Mouse (Mus musculus) limb, embryonic 14.5 days (tissue): ENCODE measurements at regions not wholly inside any gene's neighbourhood (a gene's known extent, or its start where the extent isn't known, plus 50 kb on each side); places are given as distances from the start of the nearest gene placed in this dataset.

Experiments used
- ATAC-seq: fragments of 200-750 bp; cut with Nextera tagmentation; 2 replicates; pipeline ENCODE4 v1.8.0; 2017; ENCODE audit warnings: low read depth, moderate number of reproducible peaks, moderate TSS enrichment; ENCODE audit not compliant: low FRiP score
- DNase-seq: peaks from one replicate; pipeline ENCODE4 v3.0.0-alpha.2; 2015; ENCODE audit warnings: low spot score
- H3K27ac ChIP-seq: fragments of 300-500 bp; sonication (generic); replicated peaks from 2 replicates; pipeline ENCODE4 v1.5.1; 2014; ENCODE audit warnings: low read depth, mild to moderate bottlenecking, low read length, moderate library complexity, mixed read lengths
- H3K27me3 ChIP-seq: fragments of 300-500 bp; sonication (generic); 2 replicates; pipeline ENCODE4 v1.6.1; 2014; ENCODE audit warnings: low read length, mixed read lengths; ENCODE audit not compliant: control insufficient read depth, insufficient read depth
- H3K36me3 ChIP-seq: fragments of 300-500 bp; sonication (generic); 2 replicates; pipeline ENCODE4 v1.6.1; 2014; ENCODE audit warnings: mild to moderate bottlenecking, low read length, moderate library complexity, mixed read lengths; ENCODE audit not compliant: control insufficient read depth, insufficient read depth
- H3K4me1 ChIP-seq: fragments of 300-500 bp; sonication (generic); 2 replicates; pipeline ENCODE4 v1.6.1; 2014; ENCODE audit warnings: antibody characterized with exemption, low read length, mixed read lengths; ENCODE audit not compliant: control insufficient read depth, insufficient read depth
- H3K4me2 ChIP-seq: fragments of 300-500 bp; sonication (generic); replicated peaks from 2 replicates; pipeline ENCODE4 v1.6.1; 2014; ENCODE audit warnings: low read depth, mild to moderate bottlenecking, low read length, moderate library complexity; ENCODE audit not compliant: severe bottlenecking
- H3K4me3 ChIP-seq: fragments of 300-500 bp; sonication (generic); replicated peaks from 2 replicates; pipeline ENCODE4 v1.5.1; 2014; ENCODE audit warnings: low read length
- H3K9ac ChIP-seq: fragments of 300-500 bp; sonication (generic); 2 replicates; pipeline ENCODE4 v1.6.1; 2014; ENCODE audit warnings: mild to moderate bottlenecking, low read depth, low read length, moderate library complexity; ENCODE audit not compliant: severe bottlenecking
- H3K9me3 ChIP-seq: fragments of 300-500 bp; sonication (generic); 2 replicates; pipeline ENCODE4 v1.6.1; 2016; ENCODE audit warnings: low read length; ENCODE audit not compliant: control insufficient read depth
- POLR2A ChIP-seq: fragments of 200-500 bp; IDR thresholded peaks from 2 replicates; pipeline ENCODE4 v1.8.0; 2012; ENCODE audit warnings: inconsistent platforms, mild to moderate bottlenecking, moderate library complexity, borderline replicate concordance; ENCODE audit not compliant: insufficient read depth, insufficient read length; ENCODE audit errors: extremely low read depth
- WGBS: fragments of 180-500 bp; shearing (Covaris S2); extraction: QIAGEN DNeasy Blood & Tissue Kit; methylation state at CpG from one replicate; pipeline ENCODE4 v1.1.7; 2014; 5-methylcytosine and 5-hydroxymethylcytosine counted together

GRCm38 (mm10) chr10:25051368-25051874 lies 124.1 kb upstream of the Arg1 start:
- Histone ChIP-seq H3K27me3 (no peaks in the 10 kb centered on the region), H3K27ac (no peak overlapping the region), H3K9me3 (no peaks in the 10 kb centered on the region), H3K4me1 (no peaks in the 10 kb centered on the region), H3K4me2 (no peak overlapping the region), H3K4me3 (no peak overlapping the region), H3K36me3 (no peaks in the 10 kb centered on the region), H3K9ac (no peak overlapping the region)
- ATAC-seq = no peak
- 82% methylated on average over 5 of the region's 5 CpGs for WGBS
- DNase-seq = no peak
- TF ChIP-seq POLR2A = no peak

GRCm38 (mm10) chr10:25041221-25041620 lies 113.9 kb upstream of the Arg1 start:
- Histone ChIP-seq H3K4me2 (no peak overlapping the region), H3K9ac (no peak overlapping the region), H3K27ac (no peak overlapping the region), H3K4me1 (peaks cover 4% of the 10 kb centered on the region; the same call in 1 of the 2 replicates), H3K9me3 (no peaks in the 10 kb centered on the region), H3K4me3 (no peak overlapping the region), H3K27me3 (no peaks in the 10 kb centered on the region), H3K36me3 (no peaks in the 10 kb centered on the region)
- TF ChIP-seq POLR2A = no peak
- DNase-seq = no peak
- WGBS = 81% methylated on average over 4 of the region's 4 CpGs
- no peak for ATAC-seq

- no peak overlapping the region for H3K27ac ChIP-seq
- no peak for ATAC-seq
These were observed 112.6 kb upstream of the Arg1 start for GRCm38 (mm10) chr10:25039926-25040325.

GRCm38 (mm10) chr10:25036928-25037327 lies 109.6 kb upstream of the Arg1 start:
- TF ChIP-seq POLR2A = no peak
- ATAC-seq (no peak), DNase-seq (no peak)
- H3K9me3 ChIP-seq = no peaks in the 10 kb centered on the region
- 86% methylated on average over 3 of the region's 3 CpGs for WGBS
- H3K4me1 ChIP-seq = peaks cover 7% of the 10 kb centered on the region; the same call in 1 of the 2 replicates
- no peak overlapping the region for H3K4me3 ChIP-seq
- no peaks in the 10 kb centered on the region for H3K36me3 ChIP-seq
- no peak overlapping the region for H3K4me2 ChIP-seq
- H3K27ac ChIP-seq = no peak overlapping the region
- no peak overlapping the region for H3K9ac ChIP-seq
- no peaks in the 10 kb centered on the region for H3K27me3 ChIP-seq

More at GRCm38 (mm10) chr10:25039926-25040325, 112.6 kb upstream of the Arg1 start:
- 90% methylated on average over 3 of the region's 3 CpGs for WGBS
- Histone ChIP-seq H3K9ac (no peak overlapping the region), H3K4me3 (no peak overlapping the region), H3K4me1 (peaks cover 7% of the 10 kb centered on the region; the same call in 1 of the 2 replicates), H3K36me3 (no peaks in the 10 kb centered on the region), H3K4me2 (no peak overlapping the region), H3K27me3 (no peaks in the 10 kb centered on the region), H3K9me3 (no peaks in the 10 kb centered on the region)
- TF ChIP-seq POLR2A = no peak
- no peak for DNase-seq

- Histone ChIP-seq H3K9me3 (no peaks in the 10 kb centered on the region), H3K9ac (no peak overlapping the region), H3K4me3 (no peak overlapping the region), H3K4me1 (peaks cover 7% of the 10 kb centered on the region; the same call in 1 of the 2 replicates), H3K4me2 (no peak overlapping the region), H3K27ac (no peak overlapping the region), H3K36me3 (no peaks in the 10 kb centered on the region), H3K27me3 (no peaks in the 10 kb centered on the region)
- ATAC-seq (no peak), DNase-seq (no peak)
- 56% methylated on average over 6 of the region's 6 CpGs for WGBS
- no peak for TF ChIP-seq POLR2A
These were observed 108.1 kb upstream of the Arg1 start for GRCm38 (mm10) chr10:25035363-25035762.
